Mouse (Mus musculus): ENCODE measurements around the gene Slc35g2. TPM values are rescaled to one million over a fixed set of nuclear protein-coding genes. Genes with fewer than 3 reads are reported as not detected.

Gene Slc35g2
- polyA plus RNA-seq, 1 experiment from 2014 or later, result 7.4 TPM

DNA sequence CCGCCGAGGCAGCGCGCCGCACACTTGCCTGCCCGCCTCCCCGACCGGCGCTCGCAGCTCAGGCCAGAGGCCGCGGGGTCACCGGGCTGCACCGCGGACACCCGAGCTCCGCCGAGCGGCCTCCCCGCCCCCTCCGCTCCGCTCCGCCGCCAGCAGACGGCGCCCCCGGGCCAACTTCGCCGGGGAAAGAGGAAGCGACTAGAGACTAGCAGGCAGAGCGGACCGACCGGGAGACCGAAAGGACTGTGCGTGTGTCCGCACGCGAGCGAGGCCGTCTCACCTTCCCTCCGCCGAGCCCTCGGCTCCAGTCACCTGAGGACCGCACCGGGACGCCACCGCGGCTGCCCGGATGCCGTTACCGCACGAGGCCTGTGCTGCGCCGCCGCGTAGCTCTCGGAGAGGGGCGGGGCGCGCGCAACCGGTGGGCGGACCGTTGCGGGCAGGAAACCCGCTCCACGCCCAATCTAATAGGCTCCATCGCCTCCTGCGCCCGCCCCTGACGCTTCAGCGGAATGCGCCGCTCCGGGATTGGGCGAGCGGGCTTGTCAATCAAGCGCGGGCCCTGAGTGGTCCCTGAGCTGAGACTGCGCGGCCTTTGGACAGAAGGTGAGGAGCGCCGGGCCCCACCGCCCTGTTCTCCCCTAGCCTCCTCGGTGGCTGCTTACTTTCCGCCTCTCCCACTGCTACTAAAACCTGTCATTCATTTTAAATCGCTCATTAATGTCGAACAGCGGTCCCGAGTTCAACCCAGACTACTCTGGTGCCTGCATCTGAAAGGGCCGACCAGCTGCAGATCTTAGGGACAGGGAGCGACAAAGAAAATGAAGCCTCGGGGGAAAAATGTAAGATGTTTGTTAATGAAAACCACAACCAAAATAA, 24.9 kb downstream of the Slc35g2 start, which contains the start of gene Nck1:
Gene Nck1 (minus strand): TSS at position 420 of the 879 bp plus-strand sequence.
- DNase-seq (ENCODE audit: low spot score) (peak; percentile 99), ATAC-seq (ENCODE audit: insufficient read depth, low FRiP score, low TSS enrichment) (peak; percentile 100)
- H3K4me2 ChIP-seq (ENCODE audit: low read depth), result peak within 1 kb of the TSS; percentile 70
- H3K9ac ChIP-seq (ENCODE audit: low read length), result peak within 1 kb of the TSS; percentile 90
- H3K27ac ChIP-seq (ENCODE audit: low read depth, low read length), result peak within 1 kb of the TSS; percentile 91
- peak within 1 kb of the TSS; percentile 92 for H3K4me3 ChIP-seq (ENCODE audit: low read depth, low read length)
- H3K9me3 ChIP-seq (ENCODE audit: control insufficient read depth, low read length), result 0 out of 2 replicates have a peak, but pooled peaks cover 3% of the 10 kb centered on the region
- no peaks in the 10 kb centered on the region for H3K36me3 ChIP-seq (ENCODE audit: control insufficient read depth, insufficient read depth, low read length)
- no peaks in the 10 kb centered on the region for H3K27me3 ChIP-seq (ENCODE audit: control insufficient read depth, insufficient read depth, low read length)
- no peaks in the 10 kb centered on the region; the same call in 1 of the 2 replicates for H3K4me1 ChIP-seq (ENCODE audit: control insufficient read depth, insufficient read depth, low read length)
- WGBS, result under 1% methylated on average over 59 of the region's 93 CpGs

DNA sequence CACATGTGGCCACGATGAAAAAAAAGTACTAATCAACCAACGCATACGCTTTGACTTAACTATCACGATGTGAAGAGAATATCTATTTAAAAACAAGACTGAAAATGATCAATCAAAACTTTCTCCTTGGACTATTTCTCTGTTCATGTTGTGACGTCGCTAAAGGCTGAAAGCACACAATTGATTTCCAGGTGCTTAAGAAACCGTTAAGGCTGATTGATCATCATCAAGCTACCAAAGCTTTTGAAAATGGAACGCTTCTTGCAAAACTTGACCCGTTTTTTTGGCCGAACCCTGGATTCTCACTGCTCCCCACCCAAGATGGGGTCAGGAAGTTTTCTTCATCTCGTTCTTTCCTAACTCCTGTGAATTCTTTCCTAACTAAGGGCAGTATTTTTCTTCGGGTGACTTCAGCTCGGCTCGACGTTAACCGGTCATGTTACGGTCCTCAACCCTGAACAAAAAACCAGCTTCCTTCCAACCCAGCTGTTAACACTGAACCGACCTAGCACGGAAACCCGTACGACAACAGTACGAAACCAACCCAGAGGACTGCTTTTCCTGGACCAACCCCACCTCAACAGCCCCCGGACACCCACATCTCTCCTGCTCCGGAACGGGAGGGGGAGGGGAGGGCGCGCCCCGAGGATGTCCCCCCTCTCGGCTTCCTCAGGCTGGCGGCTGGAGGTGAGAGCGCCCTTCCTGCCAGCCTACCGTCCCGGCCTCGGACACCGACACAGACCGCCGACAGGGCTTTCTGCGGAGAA, 25.8 kb downstream of the Slc35g2 start:
- Histone ChIP-seq H3K9ac (ENCODE audit: low read length) (peak overlapping the region; percentile 90), H3K9me3 (ENCODE audit: control insufficient read depth, low read length) (0 out of 2 replicates have a peak, but pooled peaks cover 3% of the 10 kb centered on the region), H3K4me1 (ENCODE audit: control insufficient read depth, insufficient read depth, low read length) (no peaks in the 10 kb centered on the region; the same call in 1 of the 2 replicates), H3K27me3 (ENCODE audit: control insufficient read depth, insufficient read depth, low read length) (no peaks in the 10 kb centered on the region), H3K4me2 (ENCODE audit: low read depth) (peak overlapping the region; percentile 62), H3K36me3 (ENCODE audit: control insufficient read depth, insufficient read depth, low read length) (no peaks in the 10 kb centered on the region), H3K27ac (ENCODE audit: low read depth, low read length) (peak overlapping the region; percentile 91), H3K4me3 (ENCODE audit: low read depth, low read length) (peak overlapping the region; percentile 92)
- ATAC-seq (ENCODE audit: insufficient read depth, low FRiP score, low TSS enrichment) (peak; percentile 57), DNase-seq (ENCODE audit: low spot score) (no peak)
- 1% methylated on average over 37 of the region's 38 CpGs for WGBS

DNA sequence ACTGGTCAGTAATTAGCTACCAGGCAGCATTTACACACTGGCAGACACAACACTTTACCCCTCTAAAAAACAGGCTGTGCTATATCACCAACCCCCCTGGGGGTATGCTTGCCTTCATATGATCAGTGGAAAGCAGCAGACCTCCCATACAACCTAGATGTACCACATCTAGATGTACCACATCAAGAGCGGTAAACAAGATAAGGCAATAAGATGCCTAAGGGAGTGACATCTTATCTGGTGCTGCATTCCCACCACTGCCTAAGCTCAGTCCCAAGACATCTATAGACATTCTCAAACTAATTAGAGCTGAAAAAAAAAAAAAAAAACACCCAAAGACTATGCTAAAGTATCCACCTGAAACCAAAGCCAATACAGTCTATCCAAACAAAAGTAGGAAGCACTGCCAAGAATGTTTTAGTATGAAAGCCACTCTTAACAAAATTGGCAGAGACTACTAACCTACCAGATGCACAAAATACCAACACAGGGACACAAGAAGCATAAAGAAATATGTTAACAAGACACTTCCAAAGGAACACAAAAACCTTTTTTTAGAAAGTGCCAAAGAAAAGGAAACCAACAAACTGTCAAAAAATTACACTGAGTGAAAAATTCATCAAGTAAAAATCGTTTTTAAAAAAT, 35.1 kb downstream of the Slc35g2 start:
- 95% methylated on average over 2 of the region's 2 CpGs for WGBS

DNA sequence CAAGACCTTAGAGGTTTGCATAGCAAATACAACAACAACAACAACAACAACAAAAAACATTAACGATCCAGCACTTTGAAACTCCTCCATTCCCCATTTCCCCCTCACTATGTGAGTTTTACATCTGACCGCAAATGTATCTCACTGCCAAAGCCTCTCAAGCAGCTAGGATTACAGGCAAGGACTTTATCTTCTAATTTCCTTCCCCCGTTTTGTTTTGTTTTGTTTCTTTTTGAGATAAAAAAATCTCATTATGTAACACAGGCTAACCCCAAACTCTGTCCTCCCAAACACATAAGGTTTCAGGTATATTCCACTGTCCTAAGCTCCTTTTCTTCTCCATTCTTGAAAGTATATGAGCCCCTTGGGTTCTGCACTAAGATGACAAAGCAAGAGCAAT, 36.2 kb downstream of the Slc35g2 start:
- DNase-seq (ENCODE audit: low spot score), result no peak
- H3K27ac ChIP-seq (ENCODE audit: low read depth, low read length), result no peak overlapping the region
- no peaks in the 10 kb centered on the region for H3K27me3 ChIP-seq (ENCODE audit: control insufficient read depth, insufficient read depth, low read length)
- WGBS, result 94% methylated on average over 3 of the region's 3 CpGs
- no peaks in the 10 kb centered on the region for H3K4me1 ChIP-seq (ENCODE audit: control insufficient read depth, insufficient read depth, low read length)
- no peak overlapping the region for H3K4me3 ChIP-seq (ENCODE audit: low read depth, low read length)
- no peaks in the 10 kb centered on the region for H3K9me3 ChIP-seq (ENCODE audit: control insufficient read depth, low read length)
- H3K4me2 ChIP-seq (ENCODE audit: low read depth), result no peak overlapping the region
- H3K36me3 ChIP-seq (ENCODE audit: control insufficient read depth, insufficient read depth, low read length), result no peaks in the 10 kb centered on the region; the same call in 1 of the 2 replicates
- no peak for ATAC-seq (ENCODE audit: insufficient read depth, low FRiP score, low TSS enrichment)
- H3K9ac ChIP-seq (ENCODE audit: low read length), result no peak overlapping the region

More for the DNA sequence above, 35.1 kb downstream of the Slc35g2 start:
- H3K36me3 ChIP-seq (ENCODE audit: control insufficient read depth, insufficient read depth, low read length), result no peaks in the 10 kb centered on the region; the same call in 1 of the 2 replicates
- no peaks in the 10 kb centered on the region for H3K4me1 ChIP-seq (ENCODE audit: control insufficient read depth, insufficient read depth, low read length)
- H3K9ac ChIP-seq (ENCODE audit: low read length), result no peak overlapping the region
- no peaks in the 10 kb centered on the region for H3K9me3 ChIP-seq (ENCODE audit: control insufficient read depth, low read length)
- no peak for ATAC-seq (ENCODE audit: insufficient read depth, low FRiP score, low TSS enrichment)
- H3K27ac ChIP-seq (ENCODE audit: low read depth, low read length), result no peak overlapping the region
- H3K27me3 ChIP-seq (ENCODE audit: control insufficient read depth, insufficient read depth, low read length), result no peaks in the 10 kb centered on the region
- H3K4me3 ChIP-seq (ENCODE audit: low read depth, low read length), result no peak overlapping the region
- DNase-seq (ENCODE audit: low spot score), result no peak
- no peak overlapping the region for H3K4me2 ChIP-seq (ENCODE audit: low read depth)

DNA sequence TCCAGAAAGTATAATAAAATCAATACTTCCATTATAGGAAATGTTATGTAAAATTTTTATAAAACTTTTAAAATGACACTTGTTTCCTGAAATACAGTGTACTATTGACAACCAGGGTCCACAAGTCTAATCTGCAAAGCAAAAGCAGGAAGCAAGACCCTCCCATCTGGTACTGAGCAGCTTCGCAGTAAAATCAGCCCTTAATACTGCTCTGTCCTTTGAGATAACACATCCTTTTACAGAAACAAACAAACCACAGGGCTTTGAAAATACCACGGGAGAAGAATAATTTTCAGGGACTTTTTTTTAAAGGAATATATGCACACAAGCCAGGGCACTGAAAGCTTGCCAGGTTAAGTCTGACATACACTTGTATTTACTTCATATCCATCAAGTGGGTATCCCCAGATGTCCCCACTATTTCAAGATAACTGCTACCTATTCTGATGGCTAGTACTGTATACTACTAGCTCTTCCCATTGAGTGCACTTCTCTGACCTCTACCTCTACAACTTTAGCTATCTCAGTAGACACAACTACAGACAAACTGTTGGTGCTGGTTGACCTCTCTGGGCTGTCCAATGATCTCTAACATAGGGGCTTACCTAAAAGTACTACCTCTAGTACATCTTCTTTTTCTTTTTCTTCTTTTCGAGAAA, 37.9 kb downstream of the Slc35g2 start:
- Histone ChIP-seq H3K4me1 (ENCODE audit: control insufficient read depth, insufficient read depth, low read length) (no peaks in the 10 kb centered on the region), H3K4me3 (ENCODE audit: low read depth, low read length) (no peak overlapping the region), H3K27me3 (ENCODE audit: control insufficient read depth, insufficient read depth, low read length) (no peaks in the 10 kb centered on the region), H3K36me3 (ENCODE audit: control insufficient read depth, insufficient read depth, low read length) (no peaks in the 10 kb centered on the region; the same call in 1 of the 2 replicates), H3K9ac (ENCODE audit: low read length) (no peak overlapping the region), H3K4me2 (ENCODE audit: low read depth) (no peak overlapping the region), H3K27ac (ENCODE audit: low read depth, low read length) (no peak overlapping the region), H3K9me3 (ENCODE audit: control insufficient read depth, low read length) (no peaks in the 10 kb centered on the region)
- ATAC-seq (ENCODE audit: insufficient read depth, low FRiP score, low TSS enrichment) (no peak), DNase-seq (ENCODE audit: low spot score) (no peak)
- WGBS, result 83% methylated on average over 3 of the region's 3 CpGs

DNA sequence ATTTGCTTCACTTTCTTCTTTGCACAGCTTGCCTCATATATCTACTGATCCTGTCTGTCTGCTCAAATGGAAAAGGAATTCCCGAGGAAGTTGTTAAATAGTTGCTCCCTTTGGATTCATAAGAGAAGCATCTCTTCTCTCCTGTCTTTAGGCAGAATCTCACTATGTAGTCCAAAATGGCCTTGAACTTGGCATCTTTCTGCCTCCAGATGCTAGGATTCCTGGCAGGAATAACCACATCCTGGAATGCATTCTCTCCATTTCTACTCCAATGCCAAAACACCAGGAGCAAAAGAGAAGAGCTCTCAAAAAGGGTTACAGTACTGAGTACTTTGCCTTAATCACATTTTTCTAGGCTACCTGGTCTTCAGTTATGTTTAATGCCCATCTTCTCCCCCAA, 39.6 kb downstream of the Slc35g2 start:
- no peaks in the 10 kb centered on the region; the same call in 1 of the 2 replicates for H3K36me3 ChIP-seq (ENCODE audit: control insufficient read depth, insufficient read depth, low read length)
- DNase-seq (ENCODE audit: low spot score), result no peak
- WGBS, result 84% methylated on average over 1 of the region's 1 CpGs
- H3K4me2 ChIP-seq (ENCODE audit: low read depth), result no peak overlapping the region
- no peaks in the 10 kb centered on the region for H3K9me3 ChIP-seq (ENCODE audit: control insufficient read depth, low read length)
- H3K4me3 ChIP-seq (ENCODE audit: low read depth, low read length), result no peak overlapping the region
- H3K27me3 ChIP-seq (ENCODE audit: control insufficient read depth, insufficient read depth, low read length), result no peaks in the 10 kb centered on the region
- ATAC-seq (ENCODE audit: insufficient read depth, low FRiP score, low TSS enrichment), result no peak
- H3K9ac ChIP-seq (ENCODE audit: low read length), result no peak overlapping the region
- H3K27ac ChIP-seq (ENCODE audit: low read depth, low read length), result no peak overlapping the region
- no peaks in the 10 kb centered on the region for H3K4me1 ChIP-seq (ENCODE audit: control insufficient read depth, insufficient read depth, low read length)

DNA sequence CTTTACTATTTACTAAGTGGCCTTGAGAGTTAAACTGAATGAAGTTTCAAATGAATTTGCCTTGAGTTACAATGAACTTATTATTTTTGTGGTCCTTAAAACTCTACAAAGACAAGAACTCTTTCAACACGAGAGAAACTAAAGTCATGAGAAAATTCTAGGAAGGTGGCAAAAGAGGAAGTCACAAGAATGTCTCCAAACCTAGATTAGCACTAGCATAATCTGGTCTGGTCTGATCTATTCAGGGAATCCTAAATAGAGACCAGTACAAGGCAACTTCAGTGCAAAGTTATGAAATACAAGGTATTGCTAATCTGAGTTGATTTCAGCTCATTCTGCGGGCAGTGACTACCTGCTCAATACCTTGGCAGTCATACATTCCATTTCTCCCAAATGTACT, 45.7 kb downstream of the Slc35g2 start:
- Histone ChIP-seq H3K9ac (ENCODE audit: low read length) (no peak overlapping the region), H3K9me3 (ENCODE audit: control insufficient read depth, low read length) (no peaks in the 10 kb centered on the region), H3K4me1 (ENCODE audit: control insufficient read depth, insufficient read depth, low read length) (no peaks in the 10 kb centered on the region), H3K27me3 (ENCODE audit: control insufficient read depth, insufficient read depth, low read length) (no peaks in the 10 kb centered on the region), H3K27ac (ENCODE audit: low read depth, low read length) (no peak overlapping the region), H3K4me3 (ENCODE audit: low read depth, low read length) (no peak overlapping the region), H3K36me3 (ENCODE audit: control insufficient read depth, insufficient read depth, low read length) (no peaks in the 10 kb centered on the region), H3K4me2 (ENCODE audit: low read depth) (no peak overlapping the region)
- no peak for ATAC-seq (ENCODE audit: insufficient read depth, low FRiP score, low TSS enrichment)
- DNase-seq (ENCODE audit: low spot score), result no peak
- 91% methylated on average over 2 of the region's 2 CpGs for WGBS

DNA sequence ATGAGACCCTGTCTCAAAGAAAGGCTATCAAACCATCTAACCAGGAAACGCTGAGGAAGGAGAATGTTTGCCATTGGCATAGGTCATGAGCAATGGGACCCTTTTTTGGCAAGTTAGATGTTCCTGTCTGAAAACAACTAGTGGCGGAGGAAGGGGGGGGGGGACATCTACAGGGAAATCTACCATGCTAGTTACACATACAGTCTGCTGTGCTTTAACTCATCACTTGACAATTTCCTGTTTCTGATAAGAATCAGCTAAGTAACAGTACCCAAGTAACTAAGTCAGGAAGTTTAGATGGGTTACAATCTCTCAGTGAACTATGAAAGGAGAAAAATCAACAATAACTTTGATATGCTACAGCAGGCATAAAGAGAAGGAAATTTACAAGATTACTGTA, 48.9 kb downstream of the Slc35g2 start:
- no peak overlapping the region for H3K9ac ChIP-seq (ENCODE audit: low read length)
- H3K36me3 ChIP-seq (ENCODE audit: control insufficient read depth, insufficient read depth, low read length), result no peaks in the 10 kb centered on the region
- no peak overlapping the region for H3K4me2 ChIP-seq (ENCODE audit: low read depth)
- no peak overlapping the region for H3K27ac ChIP-seq (ENCODE audit: low read depth, low read length)
- H3K9me3 ChIP-seq (ENCODE audit: control insufficient read depth, low read length), result no peaks in the 10 kb centered on the region
- H3K4me1 ChIP-seq (ENCODE audit: control insufficient read depth, insufficient read depth, low read length), result no peaks in the 10 kb centered on the region
- H3K4me3 ChIP-seq (ENCODE audit: low read depth, low read length), result no peak overlapping the region
- WGBS, result 75% methylated on average over 2 of the region's 2 CpGs
- ATAC-seq (ENCODE audit: insufficient read depth, low FRiP score, low TSS enrichment), result no peak
- no peaks in the 10 kb centered on the region for H3K27me3 ChIP-seq (ENCODE audit: control insufficient read depth, insufficient read depth, low read length)
- DNase-seq (ENCODE audit: low spot score), result no peak

All from neural tube, embryonic 11.5 days (tissue).